Mouse (Mus musculus) CH12.LX (cell line): ENCODE measurements around the gene Efna3. TPM values are rescaled to one million over a fixed set of nuclear protein-coding genes. Genes with fewer than 3 reads are reported as not detected.
A peak's percentile ranks its signal among the peaks of the same experiment; 100 is the strongest.

Source experiments
- DNase-seq: peaks from one replicate; pipeline ENCODE4 v3.0.0-alpha.2; 2013; ENCODE audit errors: extremely low read depth
- H3K27ac ChIP-seq: 2 replicates; pipeline ENCODE4 v1.5.1; 2012; ENCODE audit warnings: low read depth, mild to moderate bottlenecking, control low read depth, moderate library complexity; ENCODE audit not compliant: insufficient read depth
- H3K27me3 ChIP-seq: replicated peaks from 2 replicates; pipeline ENCODE3; 2012; ENCODE audit warnings: inconsistent platforms
- H3K36me3 ChIP-seq, 2 experiments: replicated peaks in 1 of 2; 2 replicates each; pipeline versions ENCODE3 to v1.6.1; 2012; ENCODE audit warnings: inconsistent platforms in 1 of 2, low read length in 1 of 2, mild to moderate bottlenecking in 1 of 2, mixed read lengths in 1 of 2, moderate library complexity in 1 of 2; ENCODE audit not compliant: control insufficient read depth in 1 of 2, insufficient read depth in 1 of 2
- H3K4me1 ChIP-seq, 2 experiments: 2 replicates each; pipeline ENCODE4 v1.6.1; 2012; ENCODE audit warnings: inconsistent platforms in 1 of 2, moderate library complexity in 1 of 2; ENCODE audit not compliant: insufficient read depth in 2 of 2, control insufficient read depth in 1 of 2
- H3K4me2 ChIP-seq: 2 replicates; pipeline ENCODE4 v1.6.1; 2012; ENCODE audit warnings: low read depth, mild to moderate bottlenecking, control low read depth; ENCODE audit not compliant: poor library complexity, insufficient read depth, severe bottlenecking
- H3K4me3 ChIP-seq, 3 experiments: fragments of 150-350 bp in 1 of 3; sonication (generic) in 1 of 3; replicated peaks in 1 of 3; 2 replicates each; pipeline versions ENCODE3 to v1.5.1; 2011 to 2012; ENCODE audit warnings: low read depth in 2 of 3, low read length in 2 of 3, mild to moderate bottlenecking in 2 of 3, moderate library complexity in 2 of 3, control low read depth in 1 of 3, improper control_type of control experiment in 1 of 3, inconsistent platforms in 1 of 3, mixed read lengths in 1 of 3; ENCODE audit not compliant: poor library complexity in 1 of 3
- H3K79me2 ChIP-seq: replicated peaks from 2 replicates; pipeline ENCODE4 v1.6.1; 2012; ENCODE audit warnings: mild to moderate bottlenecking, moderate library complexity; ENCODE audit not compliant: control insufficient read depth, poor library complexity, insufficient read depth, severe bottlenecking; ENCODE audit errors: extremely low read depth
- H3K9ac ChIP-seq: 2 replicates; pipeline ENCODE4 v1.6.1; 2012; ENCODE audit warnings: low read depth, mild to moderate bottlenecking, control low read depth, moderate library complexity; ENCODE audit not compliant: insufficient read depth
- H3K9me3 ChIP-seq: replicated peaks from 2 replicates; pipeline ENCODE3; 2012; ENCODE audit warnings: low read length, inconsistent platforms, mixed read lengths
- BHLHE40 ChIP-seq: IDR thresholded peaks from 2 replicates; pipeline ENCODE4 v1.6.1; 2011; ENCODE audit warnings: mild to moderate bottlenecking, low read depth, low read length, improper control_type of control experiment
- CHD1 ChIP-seq: IDR thresholded peaks from 2 replicates; pipeline ENCODE4 v1.6.1; 2012; ENCODE audit warnings: low read depth, low read length, improper control_type of control experiment, inconsistent platforms
- CHD2 ChIP-seq: IDR thresholded peaks from 2 replicates; pipeline ENCODE4 v1.6.1; 2011; ENCODE audit warnings: low read length, improper control_type of control experiment
- CTCF ChIP-seq, 2 experiments: IDR thresholded peaks in 1 of 2; conservative IDR thresholded peaks in 1 of 2; 2 replicates each; pipeline ENCODE4 v1.5.1; 2011 to 2012; ENCODE audit warnings: low read depth in 2 of 2, low read length in 2 of 2, improper control_type of control experiment in 1 of 2, inconsistent platforms in 1 of 2, mild to moderate bottlenecking in 1 of 2, moderate library complexity in 1 of 2
- E2F4 ChIP-seq: IDR thresholded peaks from 2 replicates; pipeline ENCODE4 v1.6.1; 2011; ENCODE audit warnings: low read depth, low read length, improper control_type of control experiment; ENCODE audit not compliant: insufficient replicate concordance
- ELF1 ChIP-seq: IDR thresholded peaks from 2 replicates; pipeline ENCODE4 v1.6.1; 2014; ENCODE audit warnings: low read depth, mild to moderate bottlenecking, inconsistent platforms, low read length, improper control_type of control experiment
- EP300 ChIP-seq: IDR thresholded peaks from 2 replicates; pipeline ENCODE4 v1.6.1; 2011; ENCODE audit warnings: low read length, improper control_type of control experiment
- KAT2A ChIP-seq: IDR thresholded peaks from 2 replicates; pipeline ENCODE4 v1.6.1; 2012; ENCODE audit warnings: low read length, improper control_type of control experiment, inconsistent platforms; ENCODE audit not compliant: insufficient replicate concordance
- MAFK ChIP-seq: IDR thresholded peaks from 2 replicates; pipeline ENCODE4 v1.6.1; 2011; ENCODE audit warnings: low read length, improper control_type of control experiment; ENCODE audit not compliant: insufficient replicate concordance
- MAZ ChIP-seq: IDR thresholded peaks from 2 replicates; pipeline ENCODE4 v1.6.1; 2012; ENCODE audit warnings: low read depth, mild to moderate bottlenecking, inconsistent platforms, low read length, improper control_type of control experiment, moderate library complexity
- MEF2A ChIP-seq: IDR thresholded peaks from 2 replicates; pipeline ENCODE4 v1.6.1; 2014; ENCODE audit warnings: low read depth, mild to moderate bottlenecking, inconsistent platforms, low read length, improper control_type of control experiment, borderline replicate concordance
- MXI1 ChIP-seq: IDR thresholded peaks from 2 replicates; pipeline ENCODE4 v1.6.1; 2011; ENCODE audit warnings: mild to moderate bottlenecking, low read depth, low read length, improper control_type of control experiment
- NRF1 ChIP-seq: IDR thresholded peaks from 2 replicates; pipeline ENCODE4 v1.6.1; 2014; ENCODE audit warnings: low read depth, mild to moderate bottlenecking, inconsistent platforms, low read length, improper control_type of control experiment, moderate library complexity
- POLR2AphosphoS2 ChIP-seq: IDR thresholded peaks from 2 replicates; pipeline ENCODE4 v1.6.1; 2011; ENCODE audit warnings: low read depth, low read length, improper control_type of control experiment
- SMC3 ChIP-seq: IDR thresholded peaks from 2 replicates; pipeline ENCODE4 v1.6.1; 2011; ENCODE audit warnings: low read depth, low read length, improper control_type of control experiment
- TBP ChIP-seq: conservative IDR thresholded peaks from 2 replicates; pipeline ENCODE4 v1.6.1; 2011; ENCODE audit warnings: low read depth, low read length, improper control_type of control experiment
- UBTF ChIP-seq: IDR thresholded peaks from 2 replicates; pipeline ENCODE4 v1.6.1; 2012; ENCODE audit warnings: low read depth, mild to moderate bottlenecking, inconsistent platforms, low read length, improper control_type of control experiment, moderate library complexity
- USF1 ChIP-seq: IDR thresholded peaks from 2 replicates; pipeline ENCODE4 v1.6.1; 2014; ENCODE audit warnings: low read depth, mild to moderate bottlenecking, inconsistent platforms, low read length, improper control_type of control experiment
- ZKSCAN1 ChIP-seq: IDR thresholded peaks from 2 replicates; pipeline ENCODE4 v1.6.1; 2012; ENCODE audit warnings: low read depth, inconsistent platforms, low read length, improper control_type of control experiment, borderline replicate concordance
- ZNF384 ChIP-seq: IDR thresholded peaks from 2 replicates; pipeline ENCODE4 v1.6.1; 2012; ENCODE audit warnings: low read depth, low read length, improper control_type of control experiment, inconsistent platforms
- dilution Hi-C: fragments of 300-500 bp; cut with MboI; formaldehyde crosslinking; loops from 2 replicates; pipeline ENCODE4 v1.14.3; 2020; ENCODE audit warnings: low sequenced_read_pairs; ENCODE audit not compliant: extremely low pct_unique_long_range_greater_than_20kb, extremely low pct_ligation_motif_present
- in situ Hi-C: fragments of 300-500 bp; cut with MboI; formaldehyde crosslinking; loops from 3 replicates; pipeline ENCODE4 v1.14.3; 2019; ENCODE audit warnings: low sequenced_read_pairs, low pct_ligation_motif_present, low pct_unique_long_range_greater_than_20kb, mixed read lengths
- polyA plus RNA-seq: library from polyadenylated mRNA; unstranded; fragments of >175 nt; gene quantifications from 2 replicates; pipeline ENCODE4 v1.2.1, GENCODE M21; 2012; ENCODE audit warnings: low read depth; ENCODE audit not compliant: insufficient read length
- total RNA-seq, 2 experiments: library from RNA; depleted of rRNA; stranded (reverse); fragments of 300-350 nt in 1 of 2; fragments of >200 nt in 1 of 2; gene quantifications; 2 replicates each; pipeline ENCODE4 v1.2.3; 2012 to 2014

The Efna3 gene
- total and polyA plus RNA-seq, 3 experiments = 0.09 to 0.13 TPM; not detected in 1

- Histone ChIP-seq H3K27ac (no peak overlapping the region), H3K4me3 (peak overlapping the region in 2 of 3 experiments; percentile 4 to 53), H3K4me1 (peaks cover 24 to 41% of the 10 kb centered on the region in 2 experiments)
- no peak for TF ChIP-seq POLR2AphosphoS2
- TF ChIP-seq USF1 = no peak
- TF ChIP-seq CHD2 = no peak
- no peak for TF ChIP-seq EP300
- TF ChIP-seq ZNF384 = no peak
- no peak for TF ChIP-seq MEF2A
- TF ChIP-seq KAT2A = no peak
- no peak for TF ChIP-seq NRF1
- no peak for TF ChIP-seq MAFK
- TF ChIP-seq ZKSCAN1 = no peak
- no peak for TF ChIP-seq BHLHE40
- no peak for TF ChIP-seq ELF1
- TF ChIP-seq SMC3 = no peak
- no peak for TF ChIP-seq E2F4
- no peak for TF ChIP-seq CTCF (conservative IDR thresholded peaks at IDR 0.05 in 1 of 2, IDR thresholded peaks at IDR 0.05 in 1 of 2; ENCODE audit: low read depth in 2 of 2, low read length in 2 of 2)
- no peak for TF ChIP-seq MAZ
- TF ChIP-seq, all 38 proteins: peak for 0
- Histone ChIP-seq H3K9ac (no peak overlapping the region), H3K9me3 (peaks cover 3% of the 10 kb centered on the region), H3K4me2 (peak overlapping the region; percentile 88), H3K36me3 (no peaks in the 10 kb centered on the region), H3K27me3 (peaks cover 83% of the 10 kb centered on the region), H3K79me2 (no peaks in the 10 kb centered on the region)
- in situ Hi-C loops (no loop called here), dilution Hi-C loops (no loop called here)
- no peak for DNase-seq
Measured at GRCm38 (mm10) chr3:89322131-89322500, 649 bp downstream of the Efna3 start.

GRCm38 (mm10) chr3:89321183-89322130, 1.3 kb downstream of the Efna3 start:
- peaks cover 25 to 46% of the 10 kb centered on the region in 2 experiments for H3K4me1 ChIP-seq
- no peaks in the 10 kb centered on the region for H3K36me3 ChIP-seq
- dilution Hi-C loops = no loop called here
- no peaks in the 10 kb centered on the region for H3K79me2 ChIP-seq
- no peak overlapping the region for H3K9ac ChIP-seq
- H3K4me3 ChIP-seq = peak overlapping the region in 1 of 3 experiments; percentile 20
- peaks cover 3% of the 10 kb centered on the region for H3K9me3 ChIP-seq
- peak overlapping the region; percentile 88 for H3K4me2 ChIP-seq
- no peak for TF ChIP-seq SMC3
- no peak for TF ChIP-seq MXI1
- 0 out of 2 replicates have a peak, but pooled peaks have one; percentile 17 for TF ChIP-seq UBTF
- no peak for TF ChIP-seq TBP
- TF ChIP-seq E2F4 = no peak
- no peak for TF ChIP-seq CHD1
- TF ChIP-seq MAZ = no peak
- no peak overlapping the region for H3K27ac ChIP-seq
- in situ Hi-C loops = no loop called here
- DNase-seq = no peak
- H3K27me3 ChIP-seq = peaks cover 82% of the 10 kb centered on the region
